Mouse (Mus musculus): ENCODE data around the gene Zbtb11. TPM values are rescaled to one million over a fixed set of nuclear protein-coding genes. Genes with fewer than 3 reads are reported as not detected.

Zbtb11 gene
- polyA plus RNA-seq, 2 experiments = 12.3 to 17.7 TPM

- Histone ChIP-seq H3K27ac (replicated peaks; ENCODE audit: low read depth, low read length) (no peak overlapping the region), H3K36me3 (ENCODE audit: control insufficient read depth, insufficient read depth, low read length) (peaks cover 14% of the 10 kb centered on the region), H3K4me3 (replicated peaks; ENCODE audit: low read length) (no peak overlapping the region), H3K9me3 (ENCODE audit: control insufficient read depth, low read length) (no peaks in the 10 kb centered on the region), H3K9ac (ENCODE audit: low read depth, low read length, severe bottlenecking) (no peak overlapping the region), H3K4me1 (ENCODE audit: control insufficient read depth, insufficient read depth, low read length) (peaks cover 9% of the 10 kb centered on the region), H3K27me3 (ENCODE audit: control insufficient read depth, insufficient read depth, low read length) (no peaks in the 10 kb centered on the region), H3K4me2 (replicated peaks; ENCODE audit: low read depth, low read length, severe bottlenecking) (no peak overlapping the region)
- 68% methylated on average over 4 of the region's 4 CpGs for WGBS
- DNase-seq (ENCODE audit: low spot score) = no peak
- TF ChIP-seq POLR2A (IDR thresholded peaks at IDR 0.05; ENCODE audit: borderline replicate concordance, extremely low read depth, insufficient read depth, insufficient read length) = no peak
- no peak for ATAC-seq (ENCODE audit: low FRiP score, low read depth)
Observed at GRCm38 (mm10) chr16:55964126-55964949, 9.3 kb upstream of the Zbtb11 start.

GRCm38 (mm10) chr16:55966212-55966871 lies 7.3 kb upstream of the Zbtb11 start, which contains the start of gene Rpl24:
Gene Rpl24, plus strand, starts transcription at chr16:55966275.
- Histone ChIP-seq H3K27ac (replicated peaks; ENCODE audit: low read depth, low read length) (peak within 1 kb of the TSS; percentile 86), H3K36me3 (ENCODE audit: control insufficient read depth, insufficient read depth, low read length) (peaks cover 34% of the 10 kb centered on the region), H3K4me2 (replicated peaks; ENCODE audit: low read depth, low read length, severe bottlenecking) (peak within 1 kb of the TSS; percentile 82), H3K27me3 (ENCODE audit: control insufficient read depth, insufficient read depth, low read length) (no peaks in the 10 kb centered on the region), H3K4me1 (ENCODE audit: control insufficient read depth, insufficient read depth, low read length) (peaks cover 9% of the 10 kb centered on the region), H3K9me3 (ENCODE audit: control insufficient read depth, low read length) (no peaks in the 10 kb centered on the region), H3K4me3 (replicated peaks; ENCODE audit: low read length) (peak within 1 kb of the TSS; percentile 69), H3K9ac (ENCODE audit: low read depth, low read length, severe bottlenecking) (peak within 1 kb of the TSS; percentile 89)
- ATAC-seq (ENCODE audit: low FRiP score, low read depth) (peak; percentile 95), DNase-seq (ENCODE audit: low spot score) (peak; percentile 96)
- TF ChIP-seq POLR2A (IDR thresholded peaks at IDR 0.05; ENCODE audit: borderline replicate concordance, extremely low read depth, insufficient read depth, insufficient read length) = peak; percentile 57; the same call in 1 of the 2 replicates
- 0% methylated on average over 42 of the region's 42 CpGs for WGBS

GRCm38 (mm10) chr16:55967221-55967620 lies 6.5 kb upstream of the Zbtb11 start:
- peak overlapping the region; percentile 69 for H3K4me3 ChIP-seq (replicated peaks; ENCODE audit: low read length)
- DNase-seq (ENCODE audit: low spot score) = no peak
- H3K27ac ChIP-seq (replicated peaks; ENCODE audit: low read depth, low read length) = no peak overlapping the region
- H3K9me3 ChIP-seq (ENCODE audit: control insufficient read depth, low read length) = no peaks in the 10 kb centered on the region
- no peak for ATAC-seq (ENCODE audit: low FRiP score, low read depth)
- peak overlapping the region; percentile 82 for H3K4me2 ChIP-seq (replicated peaks; ENCODE audit: low read depth, low read length, severe bottlenecking)
- TF ChIP-seq POLR2A (IDR thresholded peaks at IDR 0.05; ENCODE audit: borderline replicate concordance, extremely low read depth, insufficient read depth, insufficient read length) = no peak
- 19% methylated on average over 1 of the region's 1 CpGs for whole genome bisulfite sequencing
- peaks cover 9% of the 10 kb centered on the region for H3K4me1 ChIP-seq (ENCODE audit: control insufficient read depth, insufficient read depth, low read length)
- no peaks in the 10 kb centered on the region for H3K27me3 ChIP-seq (ENCODE audit: control insufficient read depth, insufficient read depth, low read length)
- peaks cover 43% of the 10 kb centered on the region for H3K36me3 ChIP-seq (ENCODE audit: control insufficient read depth, insufficient read depth, low read length)
- H3K9ac ChIP-seq (ENCODE audit: low read depth, low read length, severe bottlenecking) = peak overlapping the region; percentile 89

- Histone ChIP-seq H3K4me2 (replicated peaks; ENCODE audit: low read depth, low read length, severe bottlenecking) (no peak overlapping the region), H3K27me3 (ENCODE audit: control insufficient read depth, insufficient read depth, low read length) (no peaks in the 10 kb centered on the region), H3K36me3 (ENCODE audit: control insufficient read depth, insufficient read depth, low read length) (peaks cover 48% of the 10 kb centered on the region), H3K9me3 (ENCODE audit: control insufficient read depth, low read length) (no peaks in the 10 kb centered on the region), H3K9ac (ENCODE audit: low read depth, low read length, severe bottlenecking) (no peak overlapping the region), H3K4me1 (ENCODE audit: control insufficient read depth, insufficient read depth, low read length) (peaks cover 9% of the 10 kb centered on the region), H3K27ac (replicated peaks; ENCODE audit: low read depth, low read length) (no peak overlapping the region), H3K4me3 (replicated peaks; ENCODE audit: low read length) (no peak overlapping the region)
- no peak for DNase-seq (ENCODE audit: low spot score)
- ATAC-seq (ENCODE audit: low FRiP score, low read depth) = no peak
- 72% methylated on average over 3 of the region's 3 CpGs for WGBS
- no peak for TF ChIP-seq POLR2A (IDR thresholded peaks at IDR 0.05; ENCODE audit: borderline replicate concordance, extremely low read depth, insufficient read depth, insufficient read length)
Observed at GRCm38 (mm10) chr16:55969147-55969546, 4.5 kb upstream of the Zbtb11 start.

- H3K27ac ChIP-seq (replicated peaks; ENCODE audit: low read depth, low read length) = no peak overlapping the region
- no peak overlapping the region for H3K4me2 ChIP-seq (replicated peaks; ENCODE audit: low read depth, low read length, severe bottlenecking)
- 95% methylated on average over 5 of the region's 5 CpGs for WGBS
- no peak for TF ChIP-seq POLR2A (IDR thresholded peaks at IDR 0.05; ENCODE audit: borderline replicate concordance, extremely low read depth, insufficient read depth, insufficient read length)
- no peaks in the 10 kb centered on the region for H3K27me3 ChIP-seq (ENCODE audit: control insufficient read depth, insufficient read depth, low read length)
- no peak for ATAC-seq (ENCODE audit: low FRiP score, low read depth)
- H3K4me3 ChIP-seq (replicated peaks; ENCODE audit: low read length) = no peak overlapping the region
- H3K36me3 ChIP-seq (ENCODE audit: control insufficient read depth, insufficient read depth, low read length) = peaks cover 48% of the 10 kb centered on the region
- no peak overlapping the region for H3K9ac ChIP-seq (ENCODE audit: low read depth, low read length, severe bottlenecking)
- peaks cover 13% of the 10 kb centered on the region for H3K4me1 ChIP-seq (ENCODE audit: control insufficient read depth, insufficient read depth, low read length)
- no peaks in the 10 kb centered on the region for H3K9me3 ChIP-seq (ENCODE audit: control insufficient read depth, low read length)
- DNase-seq (ENCODE audit: low spot score) = no peak
Observed at GRCm38 (mm10) chr16:55970416-55970815, 3.3 kb upstream of the Zbtb11 start.
